Mouse (Mus musculus) naive thymus-derived CD4-positive, alpha-beta T cell, adult 2 months (primary cell): ENCODE measurements around the gene Tnni1.

Experiments used
- DNase-seq: peaks from one replicate; pipeline ENCODE4 v3.0.0-alpha.2; 2011; ENCODE audit warnings: low read depth

Gene Tnni1

DNA sequence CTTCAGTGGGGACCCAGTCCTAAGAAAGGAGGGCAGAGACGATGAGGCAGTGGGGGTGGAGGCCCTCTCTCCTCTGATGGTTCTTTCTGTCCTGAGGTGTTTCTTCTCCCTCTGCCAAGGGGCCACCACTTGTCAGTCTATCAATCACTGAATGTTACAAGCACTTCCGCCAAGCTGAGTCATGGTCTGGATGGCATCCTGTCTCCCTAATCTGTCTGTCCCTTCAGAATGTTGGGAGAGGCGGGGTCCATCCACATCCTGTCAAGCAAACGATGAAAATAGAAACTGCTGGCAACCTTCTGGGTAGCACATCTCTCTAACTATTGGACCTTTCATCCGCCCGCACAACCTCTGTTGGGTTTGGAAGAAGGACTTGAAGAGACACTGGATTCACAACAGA is 65.2 kb downstream of the Tnni1 start:
- DNase-seq: no peak

DNA sequence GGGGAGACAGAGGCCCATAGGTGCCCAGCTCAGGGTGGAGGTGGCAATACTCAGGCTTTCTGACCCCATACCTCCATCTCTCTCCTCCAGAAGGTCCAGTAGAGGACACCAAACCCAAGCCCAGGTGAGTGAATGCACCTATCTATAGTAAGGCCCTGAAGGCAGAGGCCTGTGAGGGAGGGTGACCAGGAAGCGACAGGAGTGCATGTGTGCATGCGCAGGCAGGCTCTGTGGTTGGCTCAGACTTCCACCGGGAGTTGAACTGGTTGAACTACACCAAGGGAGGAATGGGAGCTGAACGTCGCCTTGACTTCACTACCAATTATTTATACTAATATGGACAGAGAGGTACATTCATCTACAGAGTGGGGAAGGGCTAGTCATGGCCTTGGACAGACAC is 67.4 kb downstream of the Tnni1 start:
- DNase-seq: no peak

DNA sequence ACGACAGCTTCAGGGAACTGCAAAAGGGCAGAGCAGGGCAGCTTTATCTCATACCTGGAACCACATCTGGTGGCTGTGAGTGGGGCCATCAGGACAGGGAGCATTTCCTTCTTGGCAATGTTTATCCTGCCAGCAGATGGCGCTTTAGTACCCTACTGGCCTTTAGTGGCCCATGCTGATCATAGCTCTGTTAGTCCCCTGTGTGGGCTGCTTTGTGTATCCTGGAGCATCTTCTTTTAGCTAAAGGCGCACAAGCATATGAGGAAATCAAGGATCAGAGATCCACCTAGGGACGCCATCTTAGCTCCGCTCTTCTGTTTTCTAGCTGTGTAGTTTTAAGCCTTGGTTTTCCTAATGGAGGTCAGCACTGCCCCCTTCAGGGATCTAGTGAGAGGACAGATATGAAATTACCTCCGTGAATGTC is 67.9 kb downstream of the Tnni1 start:
- DNase-seq: peak; percentile 72

GRCm38 (mm10) chr1:135847611-135848351 is 68.5 kb downstream of the Tnni1 start:
- no peak for DNase-seq

- DNase-seq: no peak
Measured at GRCm38 (mm10) chr1:135850722-135851512, 71.7 kb downstream of the Tnni1 start.

DNA sequence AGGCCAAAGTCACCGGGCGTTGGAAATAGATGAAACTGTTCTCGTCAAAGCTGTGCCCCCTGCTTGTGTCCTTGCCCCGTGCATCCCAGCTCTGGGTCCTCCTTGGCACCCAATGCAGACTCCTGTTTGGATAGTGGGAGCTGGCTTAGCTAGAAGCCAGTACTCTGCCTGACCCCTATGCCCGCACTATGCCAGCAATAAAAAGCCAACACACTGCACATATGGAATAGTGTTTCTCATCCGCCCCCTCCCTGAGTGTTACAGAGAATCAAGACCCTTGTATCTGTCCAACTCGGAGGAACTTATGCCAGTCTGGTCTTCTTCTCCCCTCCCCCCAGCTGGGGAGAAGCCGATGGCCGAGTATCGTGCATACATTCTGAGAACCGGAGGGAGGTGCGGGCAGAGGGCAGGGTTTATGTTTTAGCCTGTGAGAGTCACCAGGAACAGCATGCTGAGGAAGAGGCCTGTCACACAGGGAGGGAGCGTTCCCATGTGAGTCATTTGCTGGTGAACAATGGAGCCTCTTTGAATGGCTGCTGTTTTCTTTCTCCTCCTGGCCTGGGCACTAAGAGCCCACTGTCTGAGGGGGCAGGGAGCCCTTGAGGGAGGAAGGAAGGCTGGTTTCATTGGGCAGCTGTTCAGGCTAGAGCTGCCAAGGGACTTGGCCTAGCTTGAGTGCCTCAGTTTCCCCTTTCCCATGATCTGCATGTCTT is 73.0 kb downstream of the Tnni1 start:
- DNase-seq: no peak

GRCm38 (mm10) chr1:135853200-135853599 is 74.0 kb downstream of the Tnni1 start:
- DNase-seq: no peak

GRCm38 (mm10) chr1:135854591-135855343 is 75.5 kb downstream of the Tnni1 start:
- DNase-seq: no peak

GRCm38 (mm10) chr1:135855344-135855687 is 76.1 kb downstream of the Tnni1 start:
- no peak for DNase-seq

GRCm38 (mm10) chr1:135856070-135856469 is 76.8 kb downstream of the Tnni1 start:
- DNase-seq: no peak

DNA sequence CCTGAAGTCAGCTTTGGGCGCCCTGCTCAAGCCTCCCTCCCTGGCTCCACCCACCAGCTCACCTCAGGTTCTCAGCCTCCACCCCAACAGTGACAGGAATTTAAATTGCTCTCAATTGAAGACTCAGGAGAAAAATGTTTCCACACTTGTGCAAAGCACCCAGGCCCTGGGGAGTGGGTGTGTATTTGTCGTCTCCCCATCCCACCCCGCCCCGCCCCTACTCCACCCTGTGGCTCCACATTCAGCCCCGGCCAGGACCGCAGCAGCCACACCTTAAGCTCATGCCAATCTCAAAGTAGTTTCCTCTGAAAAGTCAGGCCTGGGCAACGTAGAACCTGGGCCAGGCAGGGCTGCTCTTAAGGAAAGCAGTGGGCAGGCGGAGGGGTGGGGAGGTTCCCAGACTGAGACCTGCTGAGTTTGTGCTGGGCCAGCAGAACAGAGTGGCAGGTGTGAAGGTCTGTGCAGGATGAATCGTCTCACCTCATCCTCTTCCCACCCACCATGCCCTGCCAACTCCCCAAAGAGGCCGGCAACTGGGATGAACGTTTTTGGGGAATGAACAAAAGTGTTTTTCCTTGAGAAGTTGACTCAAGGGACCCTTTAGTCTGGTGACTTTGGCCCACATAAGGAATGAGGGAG is 78.0 kb downstream of the Tnni1 start:
- no peak for DNase-seq

GRCm38 (mm10) chr1:135858533-135858932 is 79.3 kb downstream of the Tnni1 start:
- no peak for DNase-seq
